Mouse (Mus musculus): ENCODE results near the gene Prelp.

Prelp gene

GRCm38 (mm10) chr1:133891489-133891888 lies 29.7 kb downstream of the Prelp start:
- peak; percentile 78 for DNase-seq

GRCm38 (mm10) chr1:133889949-133890598 lies 31.1 kb downstream of the Prelp start:
- DNase-seq, result no peak

GRCm38 (mm10) chr1:133887538-133888250 lies 33.5 kb downstream of the Prelp start:
- DNase-seq, result no peak

- DNase-seq, result no peak
Measured at GRCm38 (mm10) chr1:133887044-133887443, 34.2 kb downstream of the Prelp start.

GRCm38 (mm10) chr1:133886431-133886830 lies 34.8 kb downstream of the Prelp start:
- DNase-seq, result no peak

GRCm38 (mm10) chr1:133885811-133886210 lies 35.4 kb downstream of the Prelp start:
- no peak for DNase-seq

GRCm38 (mm10) chr1:133884746-133885145 lies 36.5 kb downstream of the Prelp start:
- DNase-seq, result no peak

- DNase-seq, result no peak
Measured at GRCm38 (mm10) chr1:133884090-133884489, 37.1 kb downstream of the Prelp start.

GRCm38 (mm10) chr1:133882283-133883217 lies 38.7 kb downstream of the Prelp start:
- DNase-seq, result no peak

- no peak for DNase-seq
Measured at GRCm38 (mm10) chr1:133881813-133882212, 39.4 kb downstream of the Prelp start.

GRCm38 (mm10) chr1:133878825-133879423 lies 42.3 kb downstream of the Prelp start:
- peak; percentile 60 for DNase-seq

- peak; percentile 62 for DNase-seq
Measured at GRCm38 (mm10) chr1:133876936-133877335, 44.3 kb downstream of the Prelp start.

- DNase-seq, result no peak
Measured at GRCm38 (mm10) chr1:133873086-133873813, 48.0 kb downstream of the Prelp start.

- DNase-seq, result no peak
Measured at GRCm38 (mm10) chr1:133871241-133871640, 50.0 kb downstream of the Prelp start.

GRCm38 (mm10) chr1:133869221-133869620 lies 52.0 kb downstream of the Prelp start:
- no peak for DNase-seq

- no peak for DNase-seq
Measured at GRCm38 (mm10) chr1:133863257-133863997, 57.8 kb downstream of the Prelp start.

- DNase-seq, result no peak
Measured at GRCm38 (mm10) chr1:133861028-133861427, 60.2 kb downstream of the Prelp start.
